Mouse (Mus musculus): ENCODE data around the gene Rgs19.
A peak's percentile ranks its signal among the peaks of the same experiment; 100 is the strongest.

Gene Rgs19

DNA sequence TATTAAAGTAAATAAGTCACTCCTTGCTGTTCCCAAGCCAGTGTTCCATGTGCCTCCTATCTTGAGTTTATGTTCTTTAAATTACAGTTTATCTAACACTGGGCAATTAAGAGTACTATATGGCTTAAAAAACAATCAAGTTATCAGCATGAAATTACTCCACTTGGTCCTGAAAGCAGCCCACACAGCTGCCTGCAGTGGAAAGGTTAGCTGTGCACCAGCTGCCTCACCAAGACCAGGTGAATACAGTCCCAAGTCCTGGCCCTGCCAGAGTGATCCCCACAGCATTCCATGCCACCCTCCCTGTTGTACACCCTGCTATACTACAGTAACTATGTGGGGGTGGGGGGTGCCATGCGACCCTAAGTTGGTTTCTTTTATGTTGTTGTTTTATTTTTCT, 40.3 kb downstream of the Rgs19 start:
- no peak for DNase-seq (ENCODE audit: low spot score in 2 of 2)

DNA sequence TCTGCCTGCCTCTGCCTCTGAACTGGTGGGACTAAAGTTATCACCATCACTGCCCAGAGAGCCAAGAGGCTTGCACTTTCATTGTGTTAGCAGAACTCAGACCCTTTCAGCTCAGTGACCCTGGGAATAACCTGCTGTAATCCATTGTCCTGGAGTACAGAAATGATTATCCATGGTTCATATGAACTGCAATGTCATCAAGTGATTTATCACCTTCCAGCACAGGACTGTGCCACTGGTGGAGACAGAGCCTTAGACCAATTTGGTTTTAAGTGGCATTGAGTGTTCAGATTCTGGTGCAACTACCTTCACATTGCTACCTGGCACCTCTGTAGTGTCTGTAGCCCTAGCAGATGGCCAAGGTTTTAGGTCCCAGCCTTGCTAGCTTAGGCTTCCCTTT, 40.7 kb downstream of the Rgs19 start:
- DNase-seq (ENCODE audit: low spot score in 2 of 2) = no peak

DNA sequence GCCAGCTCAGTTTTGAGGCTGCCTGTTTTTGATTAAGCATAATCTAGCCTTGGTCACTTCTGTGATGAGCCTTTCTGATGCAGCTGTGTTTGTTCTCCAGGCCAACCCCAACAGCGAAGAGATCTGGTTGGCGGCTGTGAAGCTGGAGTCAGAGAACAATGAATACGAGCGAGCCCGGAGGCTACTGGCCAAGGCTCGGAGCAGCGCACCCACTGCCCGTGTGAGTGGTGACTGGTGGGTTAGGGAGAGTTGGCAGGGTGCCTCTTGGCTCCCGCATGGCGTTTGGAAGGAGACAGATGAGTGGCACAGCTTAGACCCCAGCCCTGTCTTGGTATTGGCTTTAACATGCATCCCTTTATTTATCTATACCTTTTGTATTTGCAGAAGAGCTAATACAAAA, 44.9 kb downstream of the Rgs19 start:
- DNase-seq (ENCODE audit: low spot score in 2 of 2) = no peak

DNA sequence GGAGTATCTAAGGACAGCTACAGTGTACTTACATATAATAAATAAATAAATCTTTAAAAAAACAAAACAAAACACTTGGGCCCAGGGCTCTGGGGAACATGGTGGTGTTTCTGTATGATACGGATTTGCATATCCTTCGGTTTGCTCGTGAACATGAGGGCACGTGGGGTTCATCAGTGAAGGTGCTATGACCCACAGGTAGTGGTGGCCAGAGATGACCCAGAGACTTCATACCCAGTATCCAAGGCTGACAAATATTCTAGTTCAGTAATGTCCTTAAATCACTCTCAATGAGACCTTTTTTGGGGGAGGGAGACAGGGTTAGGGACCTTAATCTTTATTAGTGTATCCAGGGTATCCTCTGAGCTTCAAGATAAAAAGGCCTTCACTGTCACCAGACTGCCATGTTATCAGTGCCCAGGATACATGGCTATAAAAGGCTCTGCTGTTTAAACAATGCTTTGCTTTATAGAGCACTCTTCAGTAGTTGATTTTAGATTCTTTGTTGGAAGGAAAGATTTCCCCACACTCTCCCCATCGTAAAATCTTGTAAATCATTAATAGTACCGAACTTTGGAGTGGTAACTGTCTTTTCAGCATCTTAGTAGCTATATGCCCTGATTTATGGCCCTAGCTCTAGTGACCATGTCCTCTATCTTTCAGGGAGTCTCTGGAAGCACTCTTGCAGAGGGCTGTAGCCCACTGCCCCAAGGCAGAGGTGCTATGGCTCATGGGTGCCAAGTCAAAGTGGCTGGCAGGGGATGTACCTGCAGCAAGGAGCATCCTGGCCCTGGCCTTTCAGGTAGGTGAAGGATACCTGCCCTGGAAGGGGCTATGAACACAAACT, 46.9 kb downstream of the Rgs19 start:
- DNase-seq (ENCODE audit: low spot score in 2 of 2) = no peak

DNA sequence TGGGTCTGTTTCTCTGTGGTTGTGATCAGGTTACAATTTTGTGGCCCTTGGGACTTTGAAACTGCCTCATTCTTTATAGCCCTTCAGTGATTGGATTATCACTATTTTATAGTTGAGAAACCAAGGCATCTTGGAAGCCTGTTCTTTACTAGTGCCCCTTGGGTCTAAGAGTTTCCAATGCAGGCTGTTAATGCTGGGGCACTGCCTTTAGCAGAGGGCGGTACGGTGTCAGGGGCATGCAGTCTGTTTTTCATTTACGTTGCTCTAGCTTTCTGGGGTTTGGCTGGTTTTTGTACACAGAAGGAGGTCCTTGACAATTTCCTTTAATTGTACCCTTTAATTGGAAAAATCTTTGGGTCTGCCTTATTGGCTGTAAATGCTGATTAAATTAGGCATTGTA, 48.1 kb downstream of the Rgs19 start:
- DNase-seq (ENCODE audit: low spot score in 2 of 2) = no peak

DNA sequence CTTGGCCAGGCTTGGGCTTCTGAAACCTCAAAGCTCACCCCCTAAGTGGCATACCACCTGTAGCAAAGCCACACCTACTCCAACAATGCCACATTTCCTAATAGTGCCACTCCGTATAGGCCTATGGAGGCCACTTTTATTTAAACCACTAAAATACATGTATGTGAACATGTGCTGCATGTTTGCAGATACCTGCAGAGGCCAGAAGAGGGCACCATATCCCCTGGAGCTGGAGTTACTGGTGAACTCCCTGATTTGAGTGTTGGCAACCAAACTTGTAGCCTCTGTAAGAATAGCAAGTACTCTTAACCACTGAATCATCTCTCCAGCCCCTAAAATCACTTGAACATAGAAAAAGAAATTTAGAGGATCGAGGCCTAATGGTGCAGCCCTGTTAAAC, 49.4 kb downstream of the Rgs19 start:
- DNase-seq (ENCODE audit: low spot score in 2 of 2) = peak in 1 of 2 experiments; percentile 19
